Mouse (Mus musculus) lung, embryonic 14.5 days (tissue): ENCODE measurements at regions not wholly inside any gene's neighbourhood (a gene's known extent, or its start where the extent isn't known, plus 50 kb on each side); places are given as distances from the start of the nearest gene placed in this dataset.

Experiments used
- ATAC-seq: fragments of 200-750 bp; cut with Nextera tagmentation; 2 replicates; pipeline ENCODE4 v1.8.0; 2017; ENCODE audit warnings: mild to moderate bottlenecking, moderate TSS enrichment, moderate library complexity; ENCODE audit not compliant: insufficient read depth
- DNase-seq: peaks from one replicate; pipeline ENCODE4 v3.0.0-alpha.2; 2015
- H3K27ac ChIP-seq: fragments of 300-500 bp; sonication (generic); 2 replicates; pipeline ENCODE4 v1.5.1; 2014; ENCODE audit warnings: low read depth, mild to moderate bottlenecking, moderate library complexity
- H3K27me3 ChIP-seq: fragments of 300-500 bp; sonication (generic); 2 replicates; pipeline ENCODE4 v1.6.1; 2014; ENCODE audit warnings: low read length, control low read depth; ENCODE audit not compliant: insufficient read depth
- H3K36me3 ChIP-seq: fragments of 300-500 bp; sonication (generic); 2 replicates; pipeline ENCODE4 v1.6.1; 2014; ENCODE audit warnings: control low read depth; ENCODE audit not compliant: insufficient read depth
- H3K4me1 ChIP-seq: fragments of 300-500 bp; sonication (generic); 2 replicates; pipeline ENCODE4 v1.6.1; 2014; ENCODE audit warnings: antibody characterized with exemption, control low read depth; ENCODE audit not compliant: insufficient read depth
- H3K4me2 ChIP-seq: fragments of 300-500 bp; sonication (generic); 2 replicates; pipeline ENCODE4 v1.6.1; 2014; ENCODE audit warnings: mild to moderate bottlenecking
- H3K4me3 ChIP-seq: fragments of 300-500 bp; sonication (generic); 2 replicates; pipeline ENCODE4 v1.5.1; 2014; ENCODE audit warnings: low read depth, low read length
- H3K9ac ChIP-seq: fragments of 300-500 bp; sonication (generic); 2 replicates; pipeline ENCODE4 v1.6.1; 2014
- H3K9me3 ChIP-seq: fragments of 300-500 bp; sonication (generic); 2 replicates; pipeline ENCODE4 v1.6.1; 2016; ENCODE audit warnings: low read depth, low read length, control low read depth
- CTCF ChIP-seq: IDR thresholded peaks from 2 replicates; pipeline ENCODE4 v1.5.1; 2016; ENCODE audit warnings: antibody characterized with exemption, low read depth
- WGBS: fragments of 180-500 bp; shearing (Covaris S2); extraction: QIAGEN DNeasy Blood & Tissue Kit; methylation state at CpG from one replicate; pipeline ENCODE4 v1.1.7; 2014; 5-methylcytosine and 5-hydroxymethylcytosine counted together

- no peak overlapping the region for H3K9ac ChIP-seq
- TF ChIP-seq CTCF: no peak
- peaks cover 7% of the 10 kb centered on the region; the same call in 1 of the 2 replicates for H3K4me1 ChIP-seq
- ATAC-seq: no peak
- H3K4me2 ChIP-seq: no peak overlapping the region
- DNase-seq: no peak
- no peaks in the 10 kb centered on the region for H3K36me3 ChIP-seq
- H3K27me3 ChIP-seq: no peaks in the 10 kb centered on the region
- H3K9me3 ChIP-seq: no peaks in the 10 kb centered on the region
- H3K4me3 ChIP-seq: no peak overlapping the region
- no peak overlapping the region for H3K27ac ChIP-seq
- 76% methylated on average over 3 of the region's 3 CpGs for WGBS
Observed at GRCm38 (mm10) chr8:128212223-128212622, 146.2 kb upstream of the Nrp1 start.

GRCm38 (mm10) chr8:128214256-128214655 lies 144.1 kb upstream of the Nrp1 start:
- H3K27ac ChIP-seq: peak overlapping the region; percentile 63; the same call in 1 of the 2 replicates
- DNase-seq (peak; percentile 79), ATAC-seq (no peak)

GRCm38 (mm10) chr8:128218886-128219285 lies 139.5 kb upstream of the Nrp1 start:
- no peak overlapping the region for H3K9ac ChIP-seq
- ATAC-seq: no peak
- no peaks in the 10 kb centered on the region for H3K9me3 ChIP-seq
- no peak overlapping the region for H3K4me2 ChIP-seq
- no peak for DNase-seq
- WGBS: 41% methylated on average over 2 of the region's 2 CpGs
- peak overlapping the region; percentile 10; the same call in 1 of the 2 replicates for H3K27ac ChIP-seq
- H3K4me3 ChIP-seq: no peak overlapping the region
- no peaks in the 10 kb centered on the region for H3K27me3 ChIP-seq
- H3K4me1 ChIP-seq: peaks cover 18% of the 10 kb centered on the region
- no peak for TF ChIP-seq CTCF
- no peaks in the 10 kb centered on the region for H3K36me3 ChIP-seq

More at GRCm38 (mm10) chr8:128214256-128214655, 144.1 kb upstream of the Nrp1 start:
- no peak overlapping the region for H3K4me2 ChIP-seq
- no peak overlapping the region for H3K4me3 ChIP-seq
- no peak for TF ChIP-seq CTCF
- H3K9me3 ChIP-seq: no peaks in the 10 kb centered on the region
- H3K27me3 ChIP-seq: no peaks in the 10 kb centered on the region
- H3K36me3 ChIP-seq: no peaks in the 10 kb centered on the region
- WGBS: 34% methylated on average over 2 of the region's 2 CpGs
- no peak overlapping the region for H3K9ac ChIP-seq
- peaks cover 13% of the 10 kb centered on the region; the same call in 1 of the 2 replicates for H3K4me1 ChIP-seq

- H3K4me2 ChIP-seq: no peak overlapping the region
- H3K4me3 ChIP-seq: no peak overlapping the region
- ATAC-seq (peak; percentile 82), DNase-seq (peak; percentile 81)
- no peak overlapping the region for H3K9ac ChIP-seq
- no peaks in the 10 kb centered on the region for H3K36me3 ChIP-seq
- H3K9me3 ChIP-seq: no peaks in the 10 kb centered on the region
- H3K27ac ChIP-seq: peak overlapping the region; percentile 64; the same call in 1 of the 2 replicates
- no peaks in the 10 kb centered on the region for H3K27me3 ChIP-seq
- peaks cover 12% of the 10 kb centered on the region for H3K4me1 ChIP-seq
- no peak for TF ChIP-seq CTCF
Observed at GRCm38 (mm10) chr8:128219539-128219938, 138.9 kb upstream of the Nrp1 start.

- Histone ChIP-seq H3K27ac (no peak overlapping the region), H3K4me2 (no peak overlapping the region), H3K36me3 (no peaks in the 10 kb centered on the region), H3K9ac (no peak overlapping the region), H3K27me3 (no peaks in the 10 kb centered on the region), H3K4me3 (no peak overlapping the region), H3K4me1 (peaks cover 11% of the 10 kb centered on the region), H3K9me3 (no peaks in the 10 kb centered on the region)
- ATAC-seq: no peak
- TF ChIP-seq CTCF: no peak
- WGBS: 84% methylated on average over 1 of the region's 1 CpGs
- no peak for DNase-seq
Observed at GRCm38 (mm10) chr8:128223092-128223491, 135.3 kb upstream of the Nrp1 start.

- TF ChIP-seq CTCF: no peak
- Histone ChIP-seq H3K4me2 (no peak overlapping the region), H3K9ac (no peak overlapping the region), H3K4me1 (peaks cover 11% of the 10 kb centered on the region), H3K27me3 (no peaks in the 10 kb centered on the region), H3K36me3 (no peaks in the 10 kb centered on the region), H3K4me3 (no peak overlapping the region), H3K27ac (no peak overlapping the region), H3K9me3 (no peaks in the 10 kb centered on the region)
- ATAC-seq (peak; percentile 49; the same call in 1 of the 2 replicates), DNase-seq (peak; percentile 58)
Observed at GRCm38 (mm10) chr8:128223522-128223921, 134.9 kb upstream of the Nrp1 start.

- no peaks in the 10 kb centered on the region for H3K27me3 ChIP-seq
- no peaks in the 10 kb centered on the region for H3K36me3 ChIP-seq
- DNase-seq (no peak), ATAC-seq (no peak)
- 89% methylated on average over 2 of the region's 2 CpGs for WGBS
- H3K4me2 ChIP-seq: no peak overlapping the region
- TF ChIP-seq CTCF: no peak
- no peak overlapping the region for H3K9ac ChIP-seq
- no peak overlapping the region for H3K27ac ChIP-seq
- no peaks in the 10 kb centered on the region for H3K9me3 ChIP-seq
- H3K4me3 ChIP-seq: no peak overlapping the region
- H3K4me1 ChIP-seq: peaks cover 5% of the 10 kb centered on the region; the same call in 1 of the 2 replicates
Observed at GRCm38 (mm10) chr8:128225123-128225522, 133.3 kb upstream of the Nrp1 start.

GRCm38 (mm10) chr8:128235071-128235470 lies 123.3 kb upstream of the Nrp1 start:
- WGBS: 72% methylated on average over 11 of the region's 11 CpGs
- H3K9ac ChIP-seq: no peak overlapping the region
- no peak for DNase-seq

More at GRCm38 (mm10) chr8:128235071-128235470, 123.3 kb upstream of the Nrp1 start:
- no peaks in the 10 kb centered on the region for H3K36me3 ChIP-seq
- ATAC-seq: no peak
- no peaks in the 10 kb centered on the region for H3K27me3 ChIP-seq
- H3K27ac ChIP-seq: no peak overlapping the region
- H3K9me3 ChIP-seq: no peaks in the 10 kb centered on the region
- no peak for TF ChIP-seq CTCF
- no peak overlapping the region for H3K4me3 ChIP-seq
- H3K4me1 ChIP-seq: 0 out of 2 replicates have a peak, but pooled peaks cover 4% of the 10 kb centered on the region
- H3K4me2 ChIP-seq: no peak overlapping the region
